Mouse (Mus musculus) liver, postnatal 0 days (tissue): ENCODE results near the gene Slc22a5. TPM values are rescaled to one million over a fixed set of nuclear protein-coding genes. Genes with fewer than 3 reads are reported as not detected.
"Not testable (repeated sequence)": the region's sequence is repeated elsewhere in the genome, so short reads cannot be mapped to it uniquely, and the experiment has no call there.

ENCODE experiments used
- ATAC-seq: fragments of 200-750 bp; cut with Nextera tagmentation; 2 replicates; pipeline ENCODE4 v1.8.0; 2017; ENCODE audit warnings: mild to moderate bottlenecking, moderate library complexity
- DNase-seq: peaks from one replicate; pipeline ENCODE4 v3.0.0-alpha.2; 2016
- H3K27ac ChIP-seq: fragments of 300-500 bp; sonication (generic); 2 replicates; pipeline ENCODE4 v1.5.1; 2014; ENCODE audit warnings: antibody characterized with exemption, moderate library complexity, mild to moderate bottlenecking, low read depth
- H3K27me3 ChIP-seq: fragments of 300-500 bp; sonication (generic); 2 replicates; pipeline ENCODE4 v1.6.1; 2014; ENCODE audit warnings: low read length, control low read depth, mixed read lengths; ENCODE audit not compliant: insufficient read depth
- H3K36me3 ChIP-seq: fragments of 300-500 bp; sonication (generic); replicated peaks from 2 replicates; pipeline ENCODE4 v1.6.1; 2014; ENCODE audit warnings: mild to moderate bottlenecking, control low read depth, low read length, moderate library complexity, mixed read lengths; ENCODE audit not compliant: insufficient read depth
- H3K4me1 ChIP-seq: fragments of 300-500 bp; sonication (generic); 2 replicates; pipeline ENCODE4 v1.6.1; 2014; ENCODE audit warnings: antibody characterized with exemption, mild to moderate bottlenecking, control low read depth; ENCODE audit not compliant: insufficient read depth
- H3K4me2 ChIP-seq: fragments of 300-500 bp; sonication (generic); 2 replicates; pipeline ENCODE4 v1.6.1; 2014; ENCODE audit warnings: low read depth, mild to moderate bottlenecking, low read length, moderate library complexity, mixed read lengths
- H3K4me3 ChIP-seq: fragments of 300-500 bp; sonication (generic); 2 replicates; pipeline ENCODE4 v1.5.1; 2014; ENCODE audit warnings: low read depth, low read length
- H3K9ac ChIP-seq: fragments of 300-500 bp; sonication (generic); replicated peaks from 2 replicates; pipeline ENCODE4 v1.6.1; 2014; ENCODE audit warnings: mild to moderate bottlenecking, moderate library complexity
- H3K9me3 ChIP-seq: fragments of 300-500 bp; sonication (generic); 2 replicates; pipeline ENCODE4 v1.6.1; 2016; ENCODE audit warnings: mild to moderate bottlenecking, control low read depth, low read length, mixed read lengths
- CTCF ChIP-seq: sonication (generic); IDR thresholded peaks from 2 replicates; pipeline ENCODE4 v1.5.1; 2016; ENCODE audit warnings: antibody characterized with exemption, low read depth
- EP300 ChIP-seq: IDR thresholded peaks from 2 replicates; pipeline ENCODE4 v1.6.1; 2016; ENCODE audit warnings: antibody characterized with exemption, low read depth, mild to moderate bottlenecking
- WGBS: fragments of 180-500 bp; shearing (Covaris S2); extraction: QIAGEN DNeasy Blood & Tissue Kit; methylation state at CpG from one replicate; pipeline ENCODE4 v1.1.7; 2014; ENCODE audit not compliant: insufficient replicate concordance; 5-methylcytosine and 5-hydroxymethylcytosine counted together
- polyA plus RNA-seq: library from polyadenylated mRNA; unstranded; fragments of >200 nt; fragmentation: Nextera tagmentation; extraction: Ambion mirVana; gene quantifications from 2 replicates; pipeline ENCODE4 v1.2.1, GENCODE M21; 2015

Gene Slc22a5
- polyA plus RNA-seq, 1 experiment from 2014 or later = 7.2 TPM

DNA sequence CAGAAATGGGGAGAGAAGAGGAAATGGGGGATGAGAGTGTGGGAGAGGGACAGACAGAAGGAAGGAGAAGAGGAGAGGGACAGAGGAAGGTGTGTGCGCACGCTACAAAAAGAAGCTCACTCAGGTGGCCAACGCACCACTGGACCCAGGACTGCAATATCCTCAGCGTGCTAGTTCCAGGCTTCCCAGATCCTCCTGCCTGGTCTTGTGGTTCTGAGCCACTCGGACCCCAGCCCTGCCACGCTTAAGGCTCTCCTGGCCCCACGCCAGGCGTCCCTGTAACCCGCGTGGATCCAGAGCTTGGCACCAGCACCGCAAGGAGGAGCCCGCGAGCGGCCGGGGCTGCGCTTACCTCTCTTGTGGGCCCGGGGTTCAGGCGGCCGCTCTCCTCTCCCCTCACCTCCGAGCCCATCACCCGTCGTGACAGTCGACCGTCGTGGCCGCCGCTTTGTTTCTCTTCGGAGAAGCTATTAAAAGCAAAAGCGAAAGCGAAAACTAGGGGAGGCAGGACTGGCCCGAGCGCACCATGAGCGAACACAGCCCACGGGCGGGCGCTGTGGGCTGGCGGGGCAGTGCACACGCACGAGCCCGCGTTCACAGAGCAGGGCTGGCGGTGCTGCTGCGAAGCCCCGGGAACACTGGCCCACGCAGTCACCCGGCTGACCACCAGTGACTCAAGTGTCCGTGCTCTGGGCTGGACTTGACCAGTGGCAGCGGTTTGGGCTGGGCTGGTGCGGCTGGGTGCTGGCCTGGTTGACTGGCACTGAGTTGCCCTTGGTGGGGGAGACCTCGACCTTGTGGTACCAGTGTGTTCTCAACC, 32.5 kb downstream of the Slc22a5 start, which contains the start of gene Gm12216:
TSS of gene Gm12216 (minus strand) at position 496 of the 820 bp plus-strand sequence.
- peak; percentile 53 for TF ChIP-seq CTCF
- not testable (repeated sequence) for H3K4me1 ChIP-seq, H3K36me3 ChIP-seq, H3K27me3 ChIP-seq, H3K9me3 ChIP-seq
- peak within 1 kb of the TSS; percentile 57 for H3K9ac ChIP-seq
- ATAC-seq (peak; percentile 82), DNase-seq (peak; percentile 66)
- H3K4me3 ChIP-seq = peak within 1 kb of the TSS; percentile 55
- H3K4me2 ChIP-seq = peak within 1 kb of the TSS; percentile 73
- 6% methylated on average over 40 of the region's 50 CpGs for WGBS
- H3K27ac ChIP-seq = 0 out of 2 replicates have a peak within 1 kb of the TSS, but pooled peaks have one; percentile 17

DNA sequence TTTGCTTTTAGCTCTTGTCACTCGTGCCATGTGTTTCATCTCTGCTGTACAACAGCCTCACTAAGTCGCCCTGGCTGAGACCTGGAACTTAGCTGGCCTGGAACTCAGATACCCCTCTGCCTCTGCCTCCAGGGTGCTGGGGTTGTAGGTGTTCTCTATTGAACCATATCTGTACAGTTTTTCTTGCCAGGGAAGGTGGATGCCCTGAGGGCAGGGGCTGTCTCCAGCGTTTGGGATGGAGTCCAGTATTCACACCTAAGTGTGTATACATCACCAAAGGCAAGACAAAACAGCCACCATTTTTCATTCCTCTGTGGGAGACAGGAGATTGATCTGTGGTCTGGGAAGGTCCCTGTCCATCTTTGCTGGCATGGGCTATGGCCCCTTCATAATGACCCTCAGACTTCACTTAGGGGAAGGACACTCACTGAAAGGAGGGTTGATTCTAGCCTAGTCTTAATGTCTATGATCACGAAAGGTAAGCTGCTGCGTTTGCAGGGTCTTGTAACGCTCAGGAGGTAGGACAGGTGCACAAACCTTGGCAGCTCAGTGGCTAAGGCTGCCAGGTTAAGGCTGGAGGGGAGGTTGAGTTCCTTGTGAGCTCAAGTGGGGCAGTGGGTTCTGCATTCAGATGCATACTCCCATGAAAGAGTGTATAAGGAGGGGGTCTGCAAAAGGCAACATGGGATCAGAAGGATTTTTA, 33.3 kb downstream of the Slc22a5 start:
- Histone ChIP-seq H3K27ac (no peak overlapping the region), H3K4me1 (no peaks in the 10 kb centered on the region), H3K4me2 (peak overlapping the region; percentile 73), H3K4me3 (peak overlapping the region; percentile 55), H3K9me3 (no peaks in the 10 kb centered on the region), H3K27me3 (no peaks in the 10 kb centered on the region), H3K9ac (no peak overlapping the region), H3K36me3 (no peaks in the 10 kb centered on the region)
- no peak for DNase-seq
- ATAC-seq = no peak
- TF ChIP-seq EP300 (no peak), CTCF (no peak)
- WGBS = 80% methylated on average over 6 of the region's 6 CpGs

DNA sequence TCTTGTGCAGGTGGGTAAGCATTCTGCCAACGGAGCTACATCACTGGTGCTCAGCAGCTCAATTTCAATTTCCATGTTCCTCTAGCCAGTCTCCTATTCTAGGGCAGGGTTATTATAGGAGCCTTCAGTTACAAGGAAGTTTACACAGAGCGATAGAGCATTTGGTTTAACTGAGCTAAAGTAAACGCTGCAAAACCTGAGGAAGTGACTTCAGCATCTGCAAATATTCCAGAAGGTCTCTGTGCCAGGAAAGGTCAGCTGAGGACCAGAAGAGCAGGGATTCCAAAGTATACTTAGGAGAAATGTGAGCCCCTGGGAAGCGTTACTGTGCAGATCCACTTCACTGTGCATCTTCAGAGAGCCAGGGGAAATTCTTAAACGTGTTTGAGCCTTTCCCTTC, 37.8 kb downstream of the Slc22a5 start:
- no peak overlapping the region for H3K27ac ChIP-seq
- no peak for ATAC-seq

DNA sequence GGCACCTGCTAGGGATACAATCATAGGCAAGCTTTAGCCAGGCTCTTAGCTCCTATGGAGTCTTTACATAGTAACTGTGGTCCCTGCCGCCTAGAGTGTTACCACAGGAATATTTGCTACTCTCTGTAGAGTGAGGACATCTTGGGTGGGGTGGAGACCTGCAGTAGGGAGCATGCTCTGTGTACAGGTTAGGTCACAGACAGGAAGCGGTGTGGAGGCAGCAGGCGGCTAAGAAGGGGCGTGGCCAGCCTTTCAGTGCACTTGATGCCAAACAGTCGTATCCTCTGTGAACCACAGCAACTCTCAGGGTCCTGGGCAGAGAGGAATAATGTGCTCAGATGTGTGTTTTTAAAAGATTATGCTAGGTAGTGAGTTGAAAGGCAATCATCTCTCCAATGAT, 39.7 kb downstream of the Slc22a5 start:
- peak; percentile 49 for DNase-seq
- TF ChIP-seq EP300 = no peak
- no peak for TF ChIP-seq CTCF
- WGBS = 19% methylated on average over 5 of the region's 5 CpGs

More for the DNA sequence above, 37.8 kb downstream of the Slc22a5 start:
- H3K9ac ChIP-seq = no peak overlapping the region
- no peaks in the 10 kb centered on the region; the same call in 1 of the 2 replicates for H3K4me1 ChIP-seq
- H3K4me2 ChIP-seq = no peak overlapping the region
- no peaks in the 10 kb centered on the region for H3K9me3 ChIP-seq
- H3K4me3 ChIP-seq = no peak overlapping the region
- DNase-seq = no peak
- WGBS = 51% methylated on average over 5 of the region's 5 CpGs
- no peaks in the 10 kb centered on the region for H3K27me3 ChIP-seq
- no peaks in the 10 kb centered on the region for H3K36me3 ChIP-seq
- no peak for TF ChIP-seq EP300
- TF ChIP-seq CTCF = no peak

DNA sequence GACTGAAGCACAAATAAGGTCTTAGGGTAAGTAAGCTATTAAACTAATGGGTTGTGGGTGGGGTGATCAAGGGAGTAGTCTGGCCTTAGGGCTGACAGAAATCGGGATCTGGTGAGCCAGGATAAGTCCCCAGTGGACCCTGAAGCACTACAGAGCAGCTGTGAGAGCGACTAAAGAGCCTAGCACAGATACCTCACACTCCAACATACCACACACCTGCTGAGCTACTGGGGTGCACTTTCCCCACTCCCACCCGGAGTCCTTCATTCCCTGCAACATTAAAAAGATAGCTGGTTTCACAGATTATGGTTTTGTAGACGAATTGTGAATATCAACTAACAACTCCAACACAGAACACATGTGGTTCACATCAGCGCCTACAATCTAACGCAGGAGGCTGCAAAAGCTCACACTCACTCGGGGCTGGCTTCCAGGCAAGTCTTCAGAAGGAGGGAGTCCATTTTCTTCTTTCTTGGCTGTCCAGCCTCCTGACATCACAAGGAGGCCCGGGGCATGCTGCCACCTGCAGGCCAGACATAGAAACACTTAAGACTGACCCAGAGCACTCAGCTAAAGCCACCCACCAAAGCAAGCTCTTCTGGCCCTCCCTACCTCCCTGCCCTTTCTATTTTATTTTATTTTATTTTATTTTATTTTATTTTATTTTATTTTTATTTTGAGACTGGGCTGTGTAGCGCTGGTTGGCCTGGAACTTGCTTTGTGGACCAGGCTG, 41.7 kb downstream of the Slc22a5 start:
- WGBS = 34% methylated on average over 9 of the region's 9 CpGs
- Histone ChIP-seq H3K4me2 (no peak overlapping the region), H3K9me3 (no peaks in the 10 kb centered on the region), H3K4me1 (no peaks in the 10 kb centered on the region; the same call in 1 of the 2 replicates), H3K27me3 (no peaks in the 10 kb centered on the region), H3K27ac (no peak overlapping the region), H3K36me3 (no peaks in the 10 kb centered on the region), H3K9ac (no peak overlapping the region), H3K4me3 (no peak overlapping the region)
- ATAC-seq (peak; percentile 49; the same call in 1 of the 2 replicates), DNase-seq (peak; percentile 79)
- TF ChIP-seq CTCF (peak; percentile 87), EP300 (no peak)

More for the DNA sequence above, 39.7 kb downstream of the Slc22a5 start:
- peak; percentile 19; the same call in 1 of the 2 replicates for ATAC-seq
- H3K4me3 ChIP-seq = no peak overlapping the region
- H3K9ac ChIP-seq = no peak overlapping the region
- H3K4me1 ChIP-seq = no peaks in the 10 kb centered on the region; the same call in 1 of the 2 replicates
- no peaks in the 10 kb centered on the region for H3K36me3 ChIP-seq
- H3K9me3 ChIP-seq = no peaks in the 10 kb centered on the region
- H3K27ac ChIP-seq = no peak overlapping the region
- no peaks in the 10 kb centered on the region for H3K27me3 ChIP-seq
- H3K4me2 ChIP-seq = no peak overlapping the region
